Mouse (Mus musculus) thymus, postnatal 36 days (tissue): ENCODE data around the gene Ugt1a1.
"Not testable (repeated sequence)": the region's sequence is repeated elsewhere in the genome, so short reads cannot be mapped to it uniquely, and the experiment has no call there.

Source experiments
- DNase-seq, 2 experiments: peaks; one replicate each; pipeline ENCODE4 v3.0.0; 2022; ENCODE audit warnings: mixed read lengths in 2 of 2

Ugt1a1 gene

GRCm38 (mm10) chr1:88211812-88212211, at the start of gene Ugt1a1:
Gene Ugt1a1 (plus strand): TSS chr1:88211959.
- no peak for DNase-seq

DNA sequence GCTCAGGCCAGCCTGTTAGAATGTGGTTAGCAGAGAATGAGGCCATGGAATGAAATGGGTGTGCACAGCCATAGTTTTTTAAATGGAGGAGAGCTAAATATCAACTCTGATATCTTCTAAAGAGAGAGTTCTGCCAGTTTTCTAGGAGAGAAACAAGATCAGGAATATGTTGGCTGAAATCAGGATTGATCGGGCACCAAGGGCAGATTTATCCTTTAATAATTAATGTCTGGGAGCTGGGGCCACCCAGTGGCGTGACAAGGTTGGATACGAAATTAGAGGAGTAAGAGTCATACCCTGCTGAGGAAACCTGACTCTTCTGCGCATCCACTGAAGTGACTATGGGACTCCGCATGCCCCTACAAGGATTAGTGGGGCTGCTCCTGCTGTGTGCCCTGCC, 46.0 kb upstream of the Ugt1a1 start, which contains the start of gene Ugt1a5:
TSS of gene Ugt1a5 (plus strand) at position 302 of the 400 bp plus-strand sequence.
- DNase-seq, result no peak

DNA sequence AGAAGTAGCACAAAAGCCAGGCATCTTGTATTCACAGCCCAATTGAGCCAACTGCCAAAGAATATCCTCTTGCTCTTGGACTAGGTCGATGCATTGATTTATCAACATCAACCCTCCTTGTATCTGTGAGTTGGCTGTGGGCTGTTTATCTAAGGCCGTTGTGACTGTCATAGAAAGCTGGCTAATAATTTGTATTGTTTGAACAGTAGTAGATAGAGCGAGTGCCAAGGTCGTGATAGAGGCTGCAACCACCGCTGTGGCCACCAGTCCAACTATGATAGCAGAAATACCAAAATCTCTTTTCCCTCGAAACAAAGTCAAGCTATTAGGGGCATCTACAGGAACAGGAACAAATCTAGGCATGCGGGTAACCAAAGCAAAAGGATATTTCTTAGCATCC, 39.6 kb upstream of the Ugt1a1 start:
- not testable (repeated sequence) for DNase-seq

DNA sequence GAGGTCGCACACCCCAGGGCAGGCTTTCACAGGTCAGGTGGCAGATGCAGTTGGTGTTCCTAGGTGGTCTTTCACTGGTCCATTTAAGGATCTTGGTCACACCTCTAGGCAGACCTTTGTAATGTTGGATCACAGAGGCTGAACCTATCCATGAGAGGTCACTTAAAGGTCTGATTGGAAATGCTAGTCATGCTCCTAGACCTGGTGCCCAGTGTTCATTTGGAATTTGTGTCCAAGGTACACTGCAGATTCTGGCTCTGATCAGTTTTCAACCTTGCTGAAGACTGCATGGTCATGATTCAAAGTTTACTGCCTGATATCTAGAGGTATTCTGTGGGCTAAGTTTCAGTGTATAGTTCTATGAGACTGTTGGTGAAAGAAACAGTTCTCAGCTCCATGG, 32.1 kb upstream of the Ugt1a1 start:
- no peak for DNase-seq

GRCm38 (mm10) chr1:88186325-88186935, 25.3 kb upstream of the Ugt1a1 start:
- no peak for DNase-seq

DNA sequence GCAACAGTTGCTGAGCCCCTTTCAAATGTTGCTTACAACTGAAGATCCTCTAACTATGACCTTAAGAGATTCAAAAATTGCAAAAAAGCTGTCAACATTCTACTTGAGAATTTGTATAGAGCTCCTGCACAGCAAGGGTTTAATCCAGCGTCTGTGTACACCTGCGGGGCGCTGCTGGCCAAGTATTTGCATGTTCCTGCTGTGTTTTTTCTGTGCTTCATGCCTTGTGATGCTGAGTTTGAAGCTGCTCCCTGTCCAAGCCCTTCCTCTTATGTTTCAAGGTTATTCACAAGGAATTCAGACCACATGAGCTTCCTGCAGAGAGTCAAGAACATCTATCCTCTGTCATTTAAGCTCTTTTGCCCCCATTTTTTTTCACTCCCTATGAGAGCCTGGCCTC, 19.6 kb upstream of the Ugt1a1 start:
- DNase-seq, result no peak

- DNase-seq, result no peak
These were observed 16.1 kb upstream of the Ugt1a1 start for GRCm38 (mm10) chr1:88195687-88196086.

DNA sequence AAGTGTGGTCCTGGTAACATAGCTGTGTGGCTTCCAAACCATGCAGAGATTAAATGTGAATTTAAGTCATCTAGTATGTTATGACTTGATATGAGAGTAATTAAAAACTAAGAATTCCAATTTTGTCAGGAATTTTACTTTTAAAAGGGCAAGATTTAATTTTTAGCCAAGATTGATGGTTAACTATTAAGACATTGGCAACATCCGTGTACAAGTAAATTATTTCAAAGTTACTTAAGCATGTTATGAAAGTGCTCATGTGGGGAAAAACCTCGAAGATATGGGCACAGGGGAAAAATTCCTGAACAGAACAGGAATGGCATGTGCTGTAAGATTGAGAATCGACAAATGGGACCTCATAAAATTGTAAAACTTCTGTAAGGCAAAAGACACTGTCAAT, 14.3 kb upstream of the Ugt1a1 start:
- no peak for DNase-seq

DNA sequence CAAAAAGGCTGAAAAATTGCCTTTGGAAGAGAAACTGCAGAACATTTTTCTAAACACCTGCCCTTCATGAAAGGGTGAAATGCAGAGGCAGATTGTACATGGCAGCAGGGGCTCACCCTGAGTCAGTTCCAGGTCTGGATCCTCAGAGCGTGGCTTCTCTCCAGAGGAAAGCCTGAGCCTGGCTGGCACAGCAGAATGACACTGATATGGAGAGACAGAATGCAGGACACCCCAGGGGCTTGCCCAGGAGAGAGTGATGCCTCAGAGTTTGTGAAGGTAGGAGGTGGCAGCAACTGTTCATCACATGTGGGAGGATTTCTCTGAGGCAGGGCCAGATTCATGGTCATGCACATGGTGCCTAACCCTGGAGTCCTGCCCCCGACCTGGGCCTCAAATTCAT, 11.8 kb upstream of the Ugt1a1 start:
- DNase-seq, result no peak

DNA sequence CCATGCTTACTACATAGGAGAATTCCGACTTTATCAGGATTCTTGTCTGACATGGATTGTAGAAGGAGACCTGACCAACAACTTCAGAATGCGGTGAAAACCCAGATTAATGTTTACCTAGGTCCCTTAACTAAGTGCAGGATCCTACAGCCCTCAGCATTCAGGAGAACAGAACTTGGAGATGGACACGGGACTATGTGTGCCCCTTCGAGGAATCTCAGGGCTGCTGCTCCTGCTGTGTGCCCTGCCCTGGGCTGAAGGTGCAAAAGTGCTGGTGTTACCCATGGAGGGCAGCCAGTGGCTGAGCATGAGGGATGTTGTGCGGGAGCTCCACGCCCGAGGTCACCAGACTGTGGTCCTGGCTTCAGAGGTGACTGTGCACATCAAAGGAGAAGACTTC, 11.3 kb upstream of the Ugt1a1 start, which contains the start of gene Ugt1a2:
TSS of gene Ugt1a2 (plus strand) at position 146 of the 400 bp plus-strand sequence.
- no peak for DNase-seq

GRCm38 (mm10) chr1:88205294-88205922, 6.4 kb upstream of the Ugt1a1 start, which contains the start of gene Dnajb3:
Gene Dnajb3 (minus strand): TSS chr1:88205782.
- DNase-seq, result peak; percentile 81 to 84

GRCm38 (mm10) chr1:88206843-88207479, 4.8 kb upstream of the Ugt1a1 start:
- DNase-seq, result no peak

DNA sequence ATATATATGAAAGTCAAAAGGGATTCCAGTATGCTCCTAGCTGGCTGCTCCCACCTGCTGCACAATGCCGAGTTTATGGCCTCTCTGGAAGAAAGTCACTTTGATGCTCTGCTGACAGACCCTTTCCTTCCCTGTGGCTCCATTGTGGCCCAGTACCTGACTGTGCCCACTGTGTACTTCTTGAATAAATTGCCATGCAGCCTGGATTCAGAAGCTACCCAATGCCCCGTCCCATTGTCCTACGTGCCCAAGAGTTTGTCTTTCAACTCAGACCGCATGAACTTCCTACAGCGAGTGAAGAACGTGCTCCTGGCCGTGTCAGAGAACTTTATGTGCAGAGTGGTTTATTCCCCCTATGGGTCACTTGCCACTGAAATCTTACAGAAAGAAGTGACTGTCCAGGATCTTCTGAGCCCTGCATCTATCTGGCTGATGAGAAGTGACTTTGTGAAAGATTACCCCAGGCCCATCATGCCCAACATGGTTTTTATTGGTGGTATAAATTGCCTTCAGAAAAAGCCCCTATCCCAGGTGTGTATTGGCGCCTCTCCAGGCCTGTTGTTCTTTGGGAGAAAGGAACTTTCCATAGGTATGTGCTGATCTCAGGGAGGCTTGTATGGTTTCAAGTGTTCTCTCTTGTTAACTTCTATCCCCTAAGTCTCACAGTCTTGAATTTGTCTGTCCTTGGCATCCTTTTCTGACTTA, 734 bp downstream of the Ugt1a1 start:
- DNase-seq, result no peak

GRCm38 (mm10) chr1:88213061-88213460, 1.3 kb downstream of the Ugt1a1 start:
- no peak for DNase-seq

DNA sequence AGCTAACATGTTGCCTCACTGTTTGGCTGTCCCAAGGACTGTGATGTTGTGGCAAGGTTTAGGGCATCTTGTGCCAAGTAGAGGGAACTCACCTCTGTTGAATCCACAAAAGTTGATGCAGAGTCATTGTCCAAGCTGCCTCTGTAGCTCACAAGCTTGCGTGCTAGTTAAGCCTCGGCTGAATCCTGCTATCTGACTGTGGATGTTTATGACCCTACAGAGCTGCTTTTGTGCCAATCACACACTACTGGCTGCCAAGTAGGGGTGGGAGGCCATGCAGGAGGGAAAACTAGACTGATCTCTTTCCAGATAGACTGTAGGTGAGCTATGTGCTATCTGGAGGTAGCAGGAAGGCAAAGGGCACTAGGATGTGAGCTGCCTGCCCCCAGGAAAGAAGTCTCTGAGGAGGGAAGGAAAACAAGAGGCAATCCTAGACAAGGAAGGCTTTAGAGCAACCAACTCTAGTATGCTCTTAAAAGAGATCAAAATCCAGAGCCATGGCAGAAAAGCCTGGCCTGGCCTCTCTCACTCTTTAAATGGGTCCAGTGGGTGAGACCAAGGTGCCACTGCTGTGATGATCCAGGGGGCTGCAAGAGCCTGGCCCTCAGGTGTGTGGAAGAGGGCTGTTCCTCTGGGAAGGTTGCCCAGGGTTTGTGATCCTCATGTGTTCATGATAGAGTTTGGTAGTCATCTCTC, 2.2 kb downstream of the Ugt1a1 start:
- peak in 1 of 2 experiments; percentile 5 for DNase-seq

DNA sequence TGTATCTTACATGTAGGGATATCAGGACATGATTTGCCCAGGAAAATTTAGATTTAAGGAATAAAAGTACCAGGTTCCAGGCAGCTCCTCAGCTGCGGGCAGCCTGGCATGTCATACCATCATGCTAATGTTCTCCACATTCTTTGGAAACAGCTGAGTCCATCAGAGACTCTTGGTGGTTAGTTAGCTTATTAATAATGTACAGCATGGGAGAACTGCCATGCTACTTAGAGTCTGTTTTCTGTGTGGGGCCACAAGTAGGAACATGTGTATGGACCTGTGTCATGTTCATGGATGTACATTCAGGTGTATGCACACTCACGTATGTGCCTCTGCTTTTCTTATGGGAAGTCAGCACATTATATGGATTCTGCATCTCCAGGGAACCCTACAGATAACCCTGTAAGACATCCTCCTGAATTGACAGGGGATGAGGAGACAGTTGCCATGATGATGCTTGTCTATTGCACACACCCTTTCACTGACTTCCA, 2.7 kb downstream of the Ugt1a1 start:
- no peak for DNase-seq

DNA sequence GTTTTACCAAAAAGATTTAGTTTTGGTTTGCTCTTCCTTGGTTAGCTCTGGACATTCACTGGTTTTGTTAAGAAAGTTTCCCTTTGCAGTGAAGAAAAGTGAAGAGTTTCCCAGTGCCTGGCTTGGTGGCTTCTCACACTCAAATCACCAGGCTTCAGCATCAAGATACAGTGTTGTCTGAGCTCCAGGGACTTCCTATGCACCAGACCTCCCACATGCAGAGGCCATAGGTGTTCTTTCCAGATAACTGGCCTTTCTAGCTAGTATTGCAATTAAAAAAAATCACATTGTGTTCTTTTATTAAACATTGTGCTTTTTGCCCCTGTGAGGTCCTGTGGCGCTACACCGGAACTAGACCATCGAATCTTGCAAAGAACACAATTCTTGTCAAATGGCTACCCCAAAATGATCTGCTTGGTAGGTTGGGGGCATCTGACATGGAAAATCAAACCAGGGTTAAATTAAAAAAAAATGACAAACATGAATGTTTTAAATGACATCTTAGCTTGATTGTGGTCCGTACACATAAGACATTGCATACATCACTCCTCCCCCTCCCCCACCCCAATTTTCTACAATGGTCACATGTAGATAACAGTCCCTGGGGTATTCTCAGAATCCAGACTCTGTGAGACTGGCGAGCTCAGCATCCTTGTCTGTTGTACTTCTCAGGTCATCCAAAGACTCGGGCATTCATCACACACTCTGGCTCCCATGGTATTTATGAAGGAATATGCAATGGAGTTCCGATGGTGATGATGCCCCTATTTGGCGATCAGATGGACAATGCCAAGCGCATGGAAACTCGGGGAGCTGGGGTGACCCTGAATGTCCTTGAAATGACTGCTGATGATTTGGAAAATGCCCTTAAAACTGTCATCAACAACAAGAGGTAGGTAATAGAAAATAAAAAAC, 4.0 kb downstream of the Ugt1a1 start:
- no peak for DNase-seq

GRCm38 (mm10) chr1:88216551-88216950, 4.8 kb downstream of the Ugt1a1 start:
- DNase-seq, result no peak

DNA sequence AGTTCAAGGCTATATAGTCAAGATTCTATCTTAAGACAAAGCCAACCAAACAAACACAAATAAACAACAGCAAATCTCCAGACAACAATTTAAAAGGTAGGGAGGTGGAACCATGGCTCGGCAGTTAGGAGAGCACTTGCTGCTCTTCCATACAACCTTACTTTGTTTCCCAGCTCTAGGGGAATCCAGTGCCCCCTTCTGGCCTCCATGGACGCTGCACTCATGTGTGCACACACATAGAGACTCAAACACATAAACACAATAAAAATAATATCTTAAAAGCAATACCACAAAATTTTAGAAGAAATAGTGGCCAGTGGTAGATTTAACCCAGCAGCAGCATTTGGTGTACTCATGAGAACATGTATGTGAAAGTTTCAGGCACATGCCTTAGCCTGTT, 5.4 kb downstream of the Ugt1a1 start:
- DNase-seq, result peak in 1 of 2 experiments; percentile 15

DNA sequence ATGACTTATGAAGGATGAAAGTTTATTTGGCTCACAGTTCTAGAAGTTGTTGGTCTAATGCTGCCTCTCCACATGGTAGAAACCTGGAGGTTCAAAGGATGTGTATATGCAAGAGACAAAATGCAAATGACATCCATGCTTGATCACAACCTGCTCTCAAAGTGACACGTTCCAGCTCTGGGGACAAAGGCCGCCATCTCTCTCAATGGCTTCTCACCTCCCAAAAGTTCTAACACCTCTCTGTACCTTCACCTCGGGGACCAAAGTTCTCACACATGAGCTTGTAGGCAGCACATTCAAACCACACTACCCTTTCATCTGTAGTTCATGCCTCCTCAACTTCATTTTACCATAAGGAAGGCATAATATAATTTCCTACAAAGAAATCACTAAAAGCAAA, 5.8 kb downstream of the Ugt1a1 start:
- no peak for DNase-seq

GRCm38 (mm10) chr1:88218051-88218450, 6.3 kb downstream of the Ugt1a1 start:
- peak in 1 of 2 experiments; percentile 12 for DNase-seq
